Mouse (Mus musculus) midbrain, embryonic 12.5 days (tissue): ENCODE data around the gene Rlf. TPM values are rescaled to one million over a fixed set of nuclear protein-coding genes. Genes with fewer than 3 reads are reported as not detected.

Experiments
- ATAC-seq: fragments of 200-750 bp; cut with Nextera tagmentation; 2 replicates; pipeline ENCODE4 v1.8.0; 2017; ENCODE audit warnings: low read depth, moderate TSS enrichment, moderate library complexity; ENCODE audit not compliant: low FRiP score
- H3K27ac ChIP-seq: fragments of 300-500 bp; sonication (generic); replicated peaks from 2 replicates; pipeline ENCODE4 v1.5.1; 2016; ENCODE audit warnings: mild to moderate bottlenecking
- H3K27me3 ChIP-seq: fragments of 300-500 bp; sonication (generic); 2 replicates; pipeline ENCODE4 v1.6.1; 2016; ENCODE audit warnings: mild to moderate bottlenecking
- H3K36me3 ChIP-seq: fragments of 300-500 bp; sonication (generic); 2 replicates; pipeline ENCODE4 v1.6.1; 2016
- H3K4me1 ChIP-seq: fragments of 300-500 bp; sonication (generic); 2 replicates; pipeline ENCODE4 v1.6.1; 2016
- H3K4me2 ChIP-seq: fragments of 300-500 bp; sonication (generic); replicated peaks from 2 replicates; pipeline ENCODE4 v1.6.1; 2016; ENCODE audit warnings: mild to moderate bottlenecking, moderate library complexity
- H3K4me3 ChIP-seq: fragments of 300-500 bp; sonication (generic); 2 replicates; pipeline ENCODE4 v1.5.1; 2016; ENCODE audit warnings: mild to moderate bottlenecking
- H3K9ac ChIP-seq: fragments of 300-500 bp; sonication (generic); replicated peaks from 2 replicates; pipeline ENCODE4 v1.6.1; 2016; ENCODE audit warnings: mild to moderate bottlenecking, moderate library complexity
- H3K9me3 ChIP-seq: fragments of 300-500 bp; sonication (generic); 2 replicates; pipeline ENCODE4 v1.6.1; 2016; ENCODE audit warnings: mild to moderate bottlenecking
- WGBS: fragments of 180-500 bp; shearing (Covaris S2); methylation state at CpG from one replicate; pipeline ENCODE4 v1.1.7; 2016; 5-methylcytosine and 5-hydroxymethylcytosine counted together
- polyA plus RNA-seq: library from polyadenylated mRNA; unstranded; fragments of >200 nt; fragmentation: Nextera tagmentation; extraction: Ambion mirVana; gene quantifications from 2 replicates; pipeline ENCODE4 v1.2.1, GENCODE M21; 2016

Rlf gene
- 35.6 and 38.3 TPM in 2 replicates for polyA plus RNA-seq

DNA sequence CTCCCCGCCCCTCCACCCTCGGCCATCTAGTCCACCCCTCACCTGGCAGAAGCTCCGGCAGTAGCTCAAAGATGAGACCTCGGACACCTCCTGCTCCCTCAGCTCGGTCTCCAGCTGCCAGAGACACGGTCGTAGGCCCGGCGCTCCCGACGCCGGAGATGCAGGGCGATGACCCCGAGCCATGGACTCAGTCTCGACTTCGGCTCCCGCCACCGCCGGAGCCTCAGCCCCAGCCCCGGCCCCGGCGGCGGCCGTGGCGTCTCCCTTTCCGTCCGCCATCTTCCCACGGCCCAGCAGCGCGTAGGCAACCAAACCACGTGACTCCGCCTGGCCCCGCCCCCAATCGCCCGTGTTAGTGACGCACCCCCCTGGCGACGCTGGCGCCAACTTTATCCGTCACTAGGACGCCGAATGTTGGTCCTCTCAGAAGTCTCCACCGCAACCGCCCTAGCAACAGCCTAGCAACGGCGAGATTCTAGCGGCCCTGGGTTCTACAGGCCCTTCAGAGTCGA, at the start of gene Rlf:
Rlf (minus strand) TSS at position 292 of the 512 bp plus-strand sequence.
- Histone ChIP-seq H3K27ac (peak within 1 kb of the TSS; percentile 91), H3K9ac (peak within 1 kb of the TSS; percentile 93), H3K4me3 (peak within 1 kb of the TSS; percentile 92), H3K4me2 (peak within 1 kb of the TSS; percentile 72), H3K9me3 (no peaks in the 10 kb centered on the region), H3K36me3 (no peaks in the 10 kb centered on the region), H3K4me1 (peaks cover 18% of the 10 kb centered on the region), H3K27me3 (peaks cover 19% of the 10 kb centered on the region)
- WGBS = 1% methylated on average over 47 of the region's 48 CpGs
- peak; percentile 97 for ATAC-seq

DNA sequence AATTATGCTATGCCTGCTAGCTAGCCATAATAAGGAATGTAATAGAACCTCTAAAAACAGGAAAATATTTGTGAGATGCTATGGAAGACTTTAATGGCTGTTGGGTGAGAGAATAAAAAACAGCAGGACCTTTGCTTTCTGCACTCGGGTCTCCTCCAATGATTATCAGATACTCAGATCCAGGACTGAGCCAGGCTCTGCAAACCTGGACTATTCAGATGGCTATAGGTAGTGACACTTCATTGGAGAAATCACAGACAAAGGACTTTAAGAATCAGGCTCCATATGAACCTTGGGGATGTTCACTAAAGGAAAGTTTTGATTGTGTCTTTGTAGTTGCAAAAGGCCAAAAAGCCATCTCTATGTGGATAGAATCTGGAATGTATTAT, 26.7 kb upstream of the Rlf start:
- WGBS = 73% methylated on average over 1 of the region's 1 CpGs
- Histone ChIP-seq H3K4me1 (peaks cover 5% of the 10 kb centered on the region; the same call in 1 of the 2 replicates), H3K27me3 (peaks cover 22% of the 10 kb centered on the region), H3K27ac (no peak overlapping the region), H3K9ac (no peak overlapping the region), H3K4me2 (no peak overlapping the region), H3K36me3 (no peaks in the 10 kb centered on the region), H3K9me3 (no peaks in the 10 kb centered on the region), H3K4me3 (no peak overlapping the region)
- ATAC-seq = 0 out of 2 replicates have a peak, but pooled peaks have one; percentile 11

DNA sequence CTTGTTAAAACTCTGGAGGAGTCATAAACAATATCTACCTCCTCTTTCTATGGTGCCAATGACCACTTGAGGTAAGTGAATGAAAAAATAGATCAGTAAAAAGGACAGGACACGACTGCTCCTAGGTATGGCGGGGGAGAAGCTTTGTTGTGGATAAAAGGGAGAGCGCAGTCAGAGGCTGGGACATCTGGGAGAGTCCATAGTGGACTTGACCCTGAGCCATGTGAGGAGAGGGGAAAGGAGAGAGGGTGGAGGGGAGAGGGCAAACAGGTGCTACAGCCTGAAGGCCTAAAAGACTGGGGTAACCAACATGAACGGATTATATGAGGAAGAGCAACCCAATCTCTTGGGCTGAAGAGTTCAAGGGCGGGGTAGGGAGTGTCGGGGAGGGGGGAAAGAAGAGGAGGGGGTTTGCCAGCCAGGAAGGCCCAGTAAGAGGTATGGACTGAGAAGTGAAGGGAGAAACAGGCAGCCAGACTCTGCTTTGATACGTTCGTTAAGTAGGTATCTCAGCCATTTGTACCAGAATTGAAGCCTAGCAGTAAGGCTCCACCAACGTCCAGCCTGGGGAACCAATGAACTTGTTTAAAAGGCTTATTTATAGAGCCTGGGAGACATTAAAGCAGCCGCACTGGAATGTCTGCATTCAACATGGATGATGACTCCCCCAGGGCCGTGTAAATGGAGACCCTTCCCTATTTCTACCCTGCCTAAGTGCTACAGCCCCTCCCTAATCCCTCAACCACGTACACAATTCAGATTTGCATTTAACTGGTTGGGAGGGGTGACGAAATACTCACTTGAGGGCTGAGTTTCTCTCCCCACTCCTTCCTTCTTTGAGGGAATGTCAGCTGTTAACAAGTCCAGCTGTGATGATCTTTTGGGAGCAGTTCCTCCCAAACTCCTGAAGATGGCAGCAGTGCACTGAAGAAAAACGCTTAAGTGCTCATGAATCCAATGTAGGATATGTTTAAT, 26.0 kb upstream of the Rlf start:
- H3K36me3 ChIP-seq = no peaks in the 10 kb centered on the region
- peak; percentile 78 for ATAC-seq
- no peak overlapping the region for H3K9ac ChIP-seq
- H3K4me2 ChIP-seq = no peak overlapping the region
- peaks cover 5% of the 10 kb centered on the region; the same call in 1 of the 2 replicates for H3K4me1 ChIP-seq
- 45% methylated on average over 14 of the region's 14 CpGs for WGBS
- peaks cover 29% of the 10 kb centered on the region for H3K27me3 ChIP-seq
- H3K4me3 ChIP-seq = no peak overlapping the region
- no peak overlapping the region for H3K27ac ChIP-seq
- no peaks in the 10 kb centered on the region for H3K9me3 ChIP-seq

DNA sequence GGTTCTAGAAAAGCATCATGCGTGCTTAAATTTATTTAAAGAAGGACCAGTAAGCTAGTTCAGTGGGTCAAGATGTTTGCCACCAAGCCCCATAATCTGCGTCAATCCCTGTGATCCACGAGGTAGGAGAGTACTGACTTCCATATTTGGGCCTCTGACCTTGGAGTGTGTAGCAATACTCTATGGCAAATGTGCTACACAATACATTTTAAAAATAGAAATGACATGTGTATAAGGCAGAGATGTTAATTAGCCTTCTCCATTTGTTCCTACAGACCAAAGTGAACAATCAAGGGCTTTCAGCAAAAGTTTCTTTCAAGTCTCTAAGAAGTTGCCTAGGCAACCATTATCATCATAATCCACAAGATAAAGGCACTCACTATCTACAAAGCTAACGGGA, 25.0 kb upstream of the Rlf start:
- WGBS = 31% methylated on average over 4 of the region's 4 CpGs
- peaks cover 32% of the 10 kb centered on the region for H3K27me3 ChIP-seq
- ATAC-seq = peak; percentile 64
- no peak overlapping the region for H3K9ac ChIP-seq
- no peaks in the 10 kb centered on the region for H3K36me3 ChIP-seq
- H3K4me1 ChIP-seq = peaks cover 5% of the 10 kb centered on the region; the same call in 1 of the 2 replicates
- H3K27ac ChIP-seq = no peak overlapping the region
- H3K4me3 ChIP-seq = no peak overlapping the region
- no peak overlapping the region for H3K4me2 ChIP-seq
- no peaks in the 10 kb centered on the region for H3K9me3 ChIP-seq

DNA sequence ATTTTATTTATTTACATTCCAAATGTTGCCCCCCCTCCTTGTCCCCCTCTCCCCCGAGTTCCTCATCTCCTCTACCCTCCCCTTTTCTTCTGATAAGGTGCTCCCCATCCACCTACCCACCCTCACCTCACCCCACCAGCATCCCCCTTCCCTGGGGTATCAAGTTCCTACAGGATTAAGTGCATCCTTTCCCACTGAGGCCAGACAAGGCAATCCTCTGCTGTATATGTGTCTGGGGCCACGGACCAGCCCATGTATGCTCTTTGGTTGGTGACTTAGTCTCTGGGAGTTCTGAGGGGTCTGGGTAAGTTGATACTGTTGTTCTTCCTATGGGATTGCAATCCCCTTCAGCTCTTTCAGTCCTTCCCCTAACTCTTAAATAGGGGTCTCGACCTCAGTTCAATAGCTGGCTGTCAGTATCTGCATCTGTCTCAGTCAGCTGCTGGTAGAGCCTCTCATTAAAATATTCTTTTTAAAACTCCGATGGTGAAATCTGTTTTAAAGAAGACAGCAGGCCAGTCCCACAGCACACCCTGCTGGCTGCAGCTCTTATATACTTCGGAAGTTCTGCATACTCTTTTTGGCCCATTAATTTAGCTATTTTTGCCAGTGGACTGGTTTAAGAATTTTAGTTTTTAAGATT, 17.0 kb upstream of the Rlf start:
- no peak overlapping the region for H3K27ac ChIP-seq
- H3K9ac ChIP-seq = no peak overlapping the region
- H3K4me3 ChIP-seq = peak overlapping the region; percentile 36
- H3K9me3 ChIP-seq = no peaks in the 10 kb centered on the region
- H3K4me2 ChIP-seq = peak overlapping the region; percentile 54
- peak; percentile 78 for ATAC-seq
- peaks cover 13% of the 10 kb centered on the region for H3K4me1 ChIP-seq
- WGBS = 7% methylated on average over 5 of the region's 5 CpGs
- H3K36me3 ChIP-seq = no peaks in the 10 kb centered on the region
- peaks cover 19% of the 10 kb centered on the region; the same call in 1 of the 2 replicates for H3K27me3 ChIP-seq

DNA sequence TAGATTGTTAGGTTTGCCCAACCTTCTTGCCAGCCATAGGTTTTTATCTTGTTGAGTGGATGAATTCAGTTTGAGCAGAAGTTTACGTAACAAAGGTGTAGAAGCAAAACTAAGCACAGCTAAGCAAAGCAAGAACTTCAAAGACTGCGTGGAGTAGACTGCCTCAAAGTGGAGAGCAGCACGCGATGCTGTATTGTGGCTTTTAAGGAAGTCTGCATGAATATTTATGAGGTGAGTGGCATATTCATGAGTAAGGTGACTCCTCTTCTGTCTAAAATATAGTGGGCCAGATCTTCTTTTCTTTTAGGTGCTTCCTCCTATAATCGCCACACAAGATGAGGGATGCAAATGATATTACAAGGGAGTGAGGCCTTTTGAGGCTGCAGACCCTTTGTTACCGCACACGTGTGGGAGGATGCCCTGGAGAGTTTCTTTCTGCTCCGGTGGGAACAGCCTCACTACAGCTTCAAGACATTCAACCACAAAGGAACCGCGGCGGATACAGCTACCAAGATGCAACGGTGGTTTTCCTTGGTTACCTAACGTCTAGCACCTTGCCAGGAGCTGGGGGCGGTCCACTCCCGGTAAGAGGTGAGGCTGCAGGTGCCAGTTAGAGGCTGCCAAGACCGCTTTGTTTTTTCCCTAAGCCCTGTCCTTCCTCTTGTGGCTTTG, 16.2 kb upstream of the Rlf start:
- Histone ChIP-seq H3K4me3 (peak overlapping the region; percentile 36), H3K36me3 (no peaks in the 10 kb centered on the region), H3K9me3 (no peaks in the 10 kb centered on the region), H3K9ac (peak overlapping the region; percentile 16; the same call in 1 of the 2 replicates), H3K4me1 (peaks cover 13% of the 10 kb centered on the region), H3K27ac (peak overlapping the region; percentile 31; the same call in 1 of the 2 replicates), H3K27me3 (peaks cover 13% of the 10 kb centered on the region; the same call in 1 of the 2 replicates), H3K4me2 (peak overlapping the region; percentile 54)
- ATAC-seq = peak; percentile 83
- 2% methylated on average over 16 of the region's 16 CpGs for WGBS

DNA sequence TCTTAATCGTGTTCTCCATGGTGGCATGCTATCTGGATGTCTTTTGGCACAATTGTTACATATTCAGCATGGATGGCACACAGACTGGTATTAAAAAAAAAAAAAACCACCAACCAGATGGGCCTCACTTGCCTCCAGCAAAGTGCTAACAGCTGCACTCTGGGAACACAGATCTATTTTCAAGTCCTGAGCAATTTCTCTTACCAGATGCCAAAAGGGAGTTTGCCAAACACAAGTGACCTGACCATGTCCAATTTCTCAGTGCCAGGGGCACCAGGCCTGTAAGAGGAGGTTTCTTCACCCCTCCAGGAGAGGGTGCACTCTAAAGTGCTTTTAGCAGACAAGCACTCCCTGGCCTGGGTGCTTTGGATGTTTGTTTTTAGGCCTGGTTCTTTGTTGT, 12.2 kb upstream of the Rlf start:
- Histone ChIP-seq H3K9me3 (no peaks in the 10 kb centered on the region), H3K4me3 (no peak overlapping the region), H3K27me3 (no peaks in the 10 kb centered on the region), H3K4me2 (no peak overlapping the region), H3K4me1 (peaks cover 13% of the 10 kb centered on the region), H3K36me3 (no peaks in the 10 kb centered on the region), H3K27ac (no peak overlapping the region), H3K9ac (no peak overlapping the region)
- no peak for ATAC-seq
- WGBS = 65% methylated on average over 1 of the region's 1 CpGs

DNA sequence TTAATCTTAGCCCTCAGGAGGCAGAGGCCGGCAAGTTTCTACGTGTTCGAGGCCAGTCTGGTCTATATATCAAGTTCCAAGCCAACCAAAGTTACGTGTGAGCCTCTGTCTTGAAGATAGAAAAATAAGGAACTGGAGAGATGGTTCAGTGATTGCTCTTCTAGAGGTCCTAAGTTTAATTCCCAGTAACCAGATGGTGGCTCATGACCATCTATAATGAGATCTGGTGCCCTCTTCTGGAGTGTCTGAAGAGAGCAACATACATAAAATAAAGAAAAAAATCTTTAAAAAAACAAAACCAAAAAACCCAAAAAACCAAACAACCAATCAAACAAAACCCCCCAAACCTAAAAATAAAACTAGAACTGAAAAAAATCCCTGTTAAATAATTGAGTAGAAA, 10.3 kb upstream of the Rlf start:
- no peaks in the 10 kb centered on the region for H3K36me3 ChIP-seq
- H3K27me3 ChIP-seq = peaks cover 7% of the 10 kb centered on the region; the same call in 1 of the 2 replicates
- 86% methylated on average over 4 of the region's 4 CpGs for WGBS
- no peaks in the 10 kb centered on the region for H3K4me1 ChIP-seq
- H3K4me3 ChIP-seq = no peak overlapping the region
- H3K27ac ChIP-seq = no peak overlapping the region
- no peak for ATAC-seq
- no peak overlapping the region for H3K9ac ChIP-seq
- no peaks in the 10 kb centered on the region for H3K9me3 ChIP-seq
- no peak overlapping the region for H3K4me2 ChIP-seq

DNA sequence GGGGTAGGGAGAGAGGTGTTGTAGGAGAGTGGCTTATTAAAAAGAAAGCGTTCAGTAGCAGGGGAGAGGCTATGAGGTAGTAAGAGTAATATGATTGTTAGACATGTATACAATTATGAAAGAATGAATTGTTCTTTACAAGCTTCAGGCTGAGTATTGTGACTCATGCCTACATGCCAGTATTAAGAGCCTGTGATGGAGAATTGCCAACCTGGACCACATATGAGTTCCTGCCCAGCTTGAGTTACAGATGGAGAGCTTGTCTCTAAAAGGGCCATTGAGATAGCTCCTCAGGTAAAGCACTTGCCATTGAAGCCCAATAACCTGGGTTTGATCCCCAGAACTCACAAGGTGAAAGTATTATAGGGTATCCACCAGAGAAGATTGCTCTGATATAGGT, 8.3 kb upstream of the Rlf start:
- no peaks in the 10 kb centered on the region for H3K4me1 ChIP-seq
- no peak overlapping the region for H3K27ac ChIP-seq
- peaks cover 14% of the 10 kb centered on the region; the same call in 1 of the 2 replicates for H3K27me3 ChIP-seq
- H3K36me3 ChIP-seq = no peaks in the 10 kb centered on the region
- no peak overlapping the region for H3K4me2 ChIP-seq
- no peak overlapping the region for H3K9ac ChIP-seq
- no peaks in the 10 kb centered on the region for H3K9me3 ChIP-seq
- no peak overlapping the region for H3K4me3 ChIP-seq
- ATAC-seq = no peak
- 68% methylated on average over 1 of the region's 1 CpGs for WGBS

DNA sequence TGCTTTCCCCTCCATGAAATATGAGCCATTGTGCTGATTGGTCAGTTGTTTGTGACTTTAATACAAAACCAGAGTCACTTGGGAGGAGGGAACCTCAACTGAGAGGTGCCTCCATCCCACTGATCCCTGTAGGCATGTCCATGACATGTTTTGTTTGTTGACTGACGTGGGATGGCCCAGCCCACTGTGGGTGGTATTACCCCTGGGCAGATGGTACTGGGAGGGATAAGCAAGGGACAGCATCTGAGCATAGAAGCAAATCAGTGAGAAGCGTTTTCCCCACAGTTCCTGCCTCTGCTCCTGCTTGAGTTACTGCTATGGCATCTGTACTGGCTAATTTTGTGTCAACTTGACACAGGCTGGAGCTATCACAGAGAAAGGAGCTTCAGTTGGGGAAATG, 1.3 kb upstream of the Rlf start:
- H3K36me3 ChIP-seq = no peaks in the 10 kb centered on the region
- ATAC-seq = no peak

DNA sequence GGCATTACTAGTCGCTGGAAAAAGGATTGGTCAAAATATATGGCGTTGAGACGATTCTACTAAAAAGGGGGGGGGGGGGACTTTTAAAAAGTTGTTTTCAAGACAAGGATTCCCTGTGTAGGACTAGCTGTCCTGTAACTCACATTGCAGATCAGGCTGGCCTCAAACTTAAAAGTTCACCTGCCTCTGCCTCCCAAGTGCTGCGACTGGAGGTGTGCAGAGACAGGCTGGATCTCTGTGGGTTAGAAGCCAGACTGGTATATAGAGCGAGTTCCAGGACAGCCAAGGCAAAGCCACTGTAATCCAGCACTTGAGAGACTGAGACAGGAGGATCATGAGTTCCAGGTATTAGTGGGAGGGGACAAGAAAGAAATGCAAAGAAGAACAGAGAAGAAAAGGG, 605 bp upstream of the Rlf start:
- WGBS = 20% methylated on average over 5 of the region's 5 CpGs
- Histone ChIP-seq H3K9me3 (no peaks in the 10 kb centered on the region), H3K4me1 (peaks cover 18% of the 10 kb centered on the region), H3K9ac (peak overlapping the region; percentile 93), H3K4me3 (peak overlapping the region; percentile 92), H3K27ac (peak overlapping the region; percentile 91), H3K36me3 (no peaks in the 10 kb centered on the region), H3K27me3 (peaks cover 22% of the 10 kb centered on the region), H3K4me2 (peak overlapping the region; percentile 72)
- peak; percentile 50 for ATAC-seq

More for the DNA sequence above, 1.3 kb upstream of the Rlf start:
- Histone ChIP-seq H3K4me1 (peaks cover 18% of the 10 kb centered on the region), H3K9ac (no peak overlapping the region), H3K4me3 (no peak overlapping the region), H3K9me3 (no peaks in the 10 kb centered on the region), H3K4me2 (no peak overlapping the region), H3K27ac (no peak overlapping the region), H3K27me3 (peaks cover 26% of the 10 kb centered on the region)
- WGBS = 61% methylated on average over 2 of the region's 2 CpGs
